Mouse (Mus musculus) liver, embryonic 14.5 days (tissue): ENCODE results near the gene Tor2a. TPM values are rescaled to one million over a fixed set of nuclear protein-coding genes. Genes with fewer than 3 reads are reported as not detected.

Experiments
- ATAC-seq: fragments of 200-750 bp; cut with Nextera tagmentation; 2 replicates; pipeline ENCODE4 v1.8.0; 2017; ENCODE audit warnings: moderate number of reproducible peaks, mild to moderate bottlenecking, moderate library complexity; ENCODE audit not compliant: insufficient read depth
- DNase-seq, 3 experiments: peaks; one replicate each; pipeline ENCODE4 v3.0.0-alpha.2; 2012 to 2013; ENCODE audit warnings: low read depth in 3 of 3, low spot score in 3 of 3
- H3K27ac ChIP-seq: fragments of 300-500 bp; sonication (generic); 2 replicates; pipeline ENCODE4 v1.5.1; 2014; ENCODE audit warnings: moderate library complexity, mild to moderate bottlenecking, control low read depth, inconsistent platforms
- H3K27me3 ChIP-seq: fragments of 300-500 bp; sonication (generic); 2 replicates; pipeline ENCODE4 v1.6.1; 2014; ENCODE audit warnings: mild to moderate bottlenecking, low read length, moderate library complexity; ENCODE audit not compliant: control insufficient read depth, insufficient read depth
- H3K36me3 ChIP-seq: fragments of 300-500 bp; sonication (generic); replicated peaks from 2 replicates; pipeline ENCODE4 v1.6.1; 2014; ENCODE audit warnings: low read depth; ENCODE audit not compliant: control insufficient read depth, insufficient read depth
- H3K4me1 ChIP-seq, 2 experiments: fragments of 200-500 bp in 1 of 2; fragments of 300-500 bp in 1 of 2; sonication (generic) in 1 of 2; replicated peaks; 2 replicates each; pipeline ENCODE4 v1.6.1; 2012 to 2014; ENCODE audit warnings: antibody characterized with exemption in 1 of 2, inconsistent platforms in 1 of 2, low read length in 1 of 2; ENCODE audit not compliant: control insufficient read depth in 2 of 2, insufficient read depth in 2 of 2
- H3K4me2 ChIP-seq: fragments of 300-500 bp; sonication (generic); 2 replicates; pipeline ENCODE4 v1.6.1; 2014; ENCODE audit warnings: low read depth, mild to moderate bottlenecking, control low read depth, moderate library complexity
- H3K4me3 ChIP-seq, 2 experiments: fragments of 200-500 bp in 1 of 2; fragments of 300-500 bp in 1 of 2; sonication (generic) in 1 of 2; 2 replicates each; pipeline ENCODE4 v1.5.1; 2012 to 2014; ENCODE audit warnings: low read depth in 2 of 2, low read length in 2 of 2, mild to moderate bottlenecking in 2 of 2, control low read depth in 1 of 2, inconsistent platforms in 1 of 2, moderate library complexity in 1 of 2; ENCODE audit not compliant: insufficient read depth in 1 of 2
- H3K9ac ChIP-seq: fragments of 300-500 bp; sonication (generic); replicated peaks from 2 replicates; pipeline ENCODE4 v1.6.1; 2014; ENCODE audit warnings: mild to moderate bottlenecking, control low read depth, moderate library complexity
- H3K9me3 ChIP-seq: fragments of 300-500 bp; sonication (generic); 2 replicates; pipeline ENCODE4 v1.6.1; 2016; ENCODE audit warnings: low read length, mixed read lengths; ENCODE audit not compliant: control insufficient read depth
- CTCF ChIP-seq: IDR thresholded peaks from 2 replicates; pipeline ENCODE4 v1.5.1; 2016; ENCODE audit warnings: antibody characterized with exemption, low read depth, control low read depth
- EP300 ChIP-seq: IDR thresholded peaks from 2 replicates; pipeline ENCODE4 v1.6.1; 2016; ENCODE audit warnings: antibody characterized with exemption, low read depth
- WGBS: fragments of 180-500 bp; shearing (Covaris S2); extraction: QIAGEN DNeasy Blood & Tissue Kit; methylation state at CpG from one replicate; pipeline ENCODE4 v1.1.7; 2014; ENCODE audit not compliant: insufficient replicate concordance; 5-methylcytosine and 5-hydroxymethylcytosine counted together
- polyA plus RNA-seq, 2 experiments: library from polyadenylated mRNA; depleted of rRNA in 1 of 2; stranded (reverse) in 1 of 2; unstranded in 1 of 2; fragments of >200 nt; fragmentation: Nextera tagmentation in 1 of 2; extraction: Ambion mirVana in 1 of 2; gene quantifications; 2 replicates each; pipeline versions ENCODE4 v1.2.1 to v1.2.3; 2012 to 2014

Tor2a gene
- polyA plus RNA-seq, 2 experiments: 21.2 to 25.2 TPM

DNA sequence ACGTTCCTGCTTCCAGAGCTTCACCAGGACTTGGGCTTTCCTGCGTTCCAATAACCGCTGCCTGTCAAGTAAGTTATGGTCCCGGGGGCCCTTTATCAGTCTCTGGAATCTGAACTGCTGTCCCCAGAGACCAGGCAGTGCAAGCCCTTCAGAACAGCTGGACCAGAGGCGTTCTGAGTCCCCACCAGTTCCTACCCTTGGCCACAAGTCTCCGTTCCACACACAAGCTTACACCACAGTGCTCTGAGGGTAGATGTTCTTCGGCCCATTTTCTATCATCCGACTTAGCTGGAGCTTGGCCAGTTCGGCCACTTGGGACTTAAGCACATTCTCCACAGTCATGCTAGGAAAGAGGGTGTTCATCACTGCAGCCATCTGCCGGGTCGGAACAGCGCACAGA, 10.2 kb downstream of the Tor2a start:
- Histone ChIP-seq H3K4me2 (no peak overlapping the region), H3K4me1 (peaks cover 0 to 11% of the 10 kb centered on the region in 2 experiments; a peak in 3 of 4 replicates), H3K36me3 (no peaks in the 10 kb centered on the region), H3K9me3 (no peaks in the 10 kb centered on the region), H3K27ac (no peak overlapping the region), H3K27me3 (no peaks in the 10 kb centered on the region), H3K4me3 (no peak overlapping the region), H3K9ac (no peak overlapping the region)
- DNase-seq: no peak
- ATAC-seq: no peak
- TF ChIP-seq CTCF: no peak
- TF ChIP-seq EP300: no peak
- 59% methylated on average over 12 of the region's 12 CpGs for WGBS

DNA sequence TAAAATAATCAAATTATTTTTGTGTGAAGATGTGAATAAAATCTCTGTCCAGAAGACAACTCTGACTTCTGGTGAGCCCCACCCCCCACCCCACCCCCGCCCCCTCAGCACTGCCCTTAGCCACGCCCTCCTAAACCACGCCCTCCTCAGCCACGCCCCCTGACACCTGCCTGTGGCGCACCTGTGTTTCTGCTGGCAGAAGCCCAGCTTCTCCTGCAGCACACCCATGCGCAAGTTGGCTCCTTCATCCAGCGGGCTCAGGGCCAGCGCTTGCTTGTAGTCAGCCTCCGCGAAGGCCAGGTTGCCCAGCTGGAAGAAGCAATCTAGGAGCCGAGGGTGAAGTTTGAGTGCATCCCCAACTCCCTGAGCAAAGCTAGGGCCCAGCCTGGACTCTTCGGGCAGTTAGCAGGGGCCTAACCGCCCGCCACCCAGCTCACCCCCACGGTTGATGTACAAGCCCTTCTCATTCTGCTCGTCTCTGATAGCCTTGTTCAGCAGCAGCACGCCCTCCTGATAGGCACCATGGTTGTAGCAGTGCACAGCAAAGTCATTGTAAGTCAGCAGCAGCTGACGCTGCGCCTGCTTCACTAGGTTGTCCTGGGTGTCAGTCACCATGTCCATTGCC, 11.7 kb downstream of the Tor2a start:
- no peak for TF ChIP-seq CTCF
- peak; percentile 58 for TF ChIP-seq EP300
- Histone ChIP-seq H3K27ac (no peak overlapping the region), H3K4me3 (no peak overlapping the region), H3K36me3 (no peaks in the 10 kb centered on the region), H3K9me3 (no peaks in the 10 kb centered on the region), H3K4me2 (peak overlapping the region; percentile 23; the same call in 1 of the 2 replicates), H3K4me1 (peaks cover 0 to 11% of the 10 kb centered on the region in 2 experiments; a peak in 3 of 4 replicates), H3K9ac (no peak overlapping the region), H3K27me3 (no peaks in the 10 kb centered on the region)
- 32% methylated on average over 19 of the region's 19 CpGs for WGBS
- ATAC-seq (peak; percentile 79), DNase-seq (peak in 2 of 3 experiments; percentile 26 to 46)

DNA sequence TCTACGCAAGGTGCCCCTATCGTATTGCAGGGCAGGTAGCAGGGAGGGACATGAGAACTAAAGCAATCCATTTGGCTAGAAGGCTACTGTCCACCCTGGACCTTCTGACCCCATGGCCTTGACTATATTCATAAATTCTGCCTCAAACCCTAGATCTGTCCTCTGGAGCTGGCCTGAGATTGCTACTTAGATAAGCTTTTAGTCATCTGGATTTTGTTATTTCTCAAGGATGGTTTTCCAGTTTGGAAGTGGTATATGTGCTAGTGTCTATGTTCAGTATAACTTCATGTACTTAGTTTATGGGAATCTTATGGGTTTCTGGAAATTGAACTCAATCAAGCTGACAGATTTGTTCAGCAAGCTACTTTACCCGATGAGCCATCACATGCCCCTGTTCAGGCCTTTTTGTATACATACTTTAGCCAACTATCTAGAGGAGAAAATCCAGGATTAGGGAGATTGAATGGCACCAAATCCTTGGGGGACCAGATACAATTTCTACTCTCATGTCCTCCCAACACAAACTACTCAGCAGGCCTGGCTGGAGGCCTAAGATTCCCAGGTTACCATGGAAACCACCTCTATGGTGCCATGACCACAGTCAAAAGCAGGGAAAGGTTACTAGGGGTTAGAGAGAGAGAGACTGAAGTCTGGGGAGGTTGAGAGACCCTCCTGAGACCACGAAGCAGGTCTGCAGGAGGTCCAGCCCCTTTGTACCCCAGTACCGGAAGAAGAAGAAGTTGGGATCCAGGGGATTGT, 12.5 kb downstream of the Tor2a start:
- H3K4me2 ChIP-seq: no peak overlapping the region
- ATAC-seq: no peak
- H3K36me3 ChIP-seq: no peaks in the 10 kb centered on the region
- no peak overlapping the region for H3K4me3 ChIP-seq
- no peak overlapping the region for H3K9ac ChIP-seq
- H3K27ac ChIP-seq: no peak overlapping the region
- H3K27me3 ChIP-seq: no peaks in the 10 kb centered on the region
- peaks cover 0 to 11% of the 10 kb centered on the region in 2 experiments; a peak in 3 of 4 replicates for H3K4me1 ChIP-seq
- no peak for TF ChIP-seq CTCF
- TF ChIP-seq EP300: no peak
- H3K9me3 ChIP-seq: no peaks in the 10 kb centered on the region
- DNase-seq: no peak
- 70% methylated on average over 5 of the region's 5 CpGs for WGBS

DNA sequence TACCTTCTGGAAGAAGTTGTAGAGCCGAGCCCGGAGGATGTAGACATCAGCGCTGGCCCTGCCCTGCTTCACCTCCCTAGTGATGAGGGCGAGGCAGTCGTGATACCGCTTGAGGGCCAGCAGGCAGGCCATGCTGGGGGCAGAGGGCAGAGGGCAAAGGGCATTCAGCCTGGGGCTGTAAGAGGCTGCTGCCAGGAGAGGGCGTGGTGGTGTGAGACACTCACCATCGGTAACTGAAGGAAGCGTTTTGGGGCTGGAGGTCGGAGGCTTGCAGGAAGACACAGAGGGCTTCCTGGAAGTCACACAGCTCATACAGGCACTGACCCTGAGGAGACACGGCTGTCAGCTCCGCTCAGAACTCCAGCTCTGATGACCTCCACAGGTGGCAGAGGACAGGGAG, 14.9 kb downstream of the Tor2a start:
- no peak overlapping the region for H3K4me3 ChIP-seq
- H3K36me3 ChIP-seq: no peaks in the 10 kb centered on the region
- DNase-seq: no peak
- no peak for ATAC-seq
- WGBS: 22% methylated on average over 12 of the region's 12 CpGs
- H3K4me2 ChIP-seq: no peak overlapping the region
- no peak for TF ChIP-seq EP300
- TF ChIP-seq CTCF: peak; percentile 50
- H3K4me1 ChIP-seq: peaks cover 2 to 15% of the 10 kb centered on the region in 2 experiments; a peak in 3 of 4 replicates
- no peaks in the 10 kb centered on the region for H3K27me3 ChIP-seq
- no peak overlapping the region for H3K27ac ChIP-seq
- H3K9me3 ChIP-seq: no peaks in the 10 kb centered on the region
- no peak overlapping the region for H3K9ac ChIP-seq

DNA sequence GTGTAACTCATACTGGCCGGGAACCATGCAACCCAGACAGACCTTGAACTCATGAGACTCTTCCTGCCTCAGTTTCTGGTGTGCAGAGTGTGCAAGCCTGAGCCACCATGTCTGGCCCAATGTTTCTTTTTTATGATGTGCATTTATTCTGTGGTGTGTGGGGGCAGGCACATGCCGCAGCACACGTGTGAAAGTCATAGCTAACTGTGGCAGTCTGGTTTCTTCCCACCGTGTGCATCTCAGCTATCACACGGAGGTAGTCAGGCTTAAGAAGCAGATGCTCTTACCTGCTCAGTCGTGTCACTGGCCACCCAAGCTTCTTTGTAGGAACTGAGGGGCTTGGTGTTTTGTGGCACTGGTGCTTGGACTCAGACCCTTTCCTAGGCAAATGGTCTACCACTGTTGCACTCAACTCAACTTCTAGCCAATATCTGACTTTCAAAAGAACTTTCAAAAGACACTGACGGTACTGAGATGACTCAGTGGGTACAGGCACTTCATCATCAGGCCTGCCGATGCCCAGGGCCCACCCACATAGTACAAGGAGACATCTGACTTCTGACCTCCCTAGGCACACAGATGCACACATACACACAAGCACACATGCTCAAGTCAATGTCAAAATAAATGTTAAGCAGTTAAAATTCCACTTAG, 15.7 kb downstream of the Tor2a start:
- ATAC-seq: no peak
- Histone ChIP-seq H3K36me3 (no peaks in the 10 kb centered on the region), H3K9ac (no peak overlapping the region), H3K4me3 (no peak overlapping the region), H3K27ac (no peak overlapping the region), H3K4me2 (no peak overlapping the region), H3K27me3 (no peaks in the 10 kb centered on the region), H3K4me1 (peaks cover 2 to 15% of the 10 kb centered on the region in 2 experiments; a peak in 3 of 4 replicates), H3K9me3 (no peaks in the 10 kb centered on the region)
- DNase-seq: no peak
- no peak for TF ChIP-seq CTCF
- TF ChIP-seq EP300: no peak
- WGBS: 61% methylated on average over 8 of the region's 8 CpGs
